Mouse (Mus musculus): ENCODE measurements around the gene Clec9a. TPM values are rescaled to one million over a fixed set of nuclear protein-coding genes. Genes with fewer than 3 reads are reported as not detected.

Gene Clec9a
- not detected in 2 replicates for polyA plus RNA-seq (2012; ENCODE audit: insufficient read depth, insufficient read length, low replicate concordance, missing spikeins)

DNA sequence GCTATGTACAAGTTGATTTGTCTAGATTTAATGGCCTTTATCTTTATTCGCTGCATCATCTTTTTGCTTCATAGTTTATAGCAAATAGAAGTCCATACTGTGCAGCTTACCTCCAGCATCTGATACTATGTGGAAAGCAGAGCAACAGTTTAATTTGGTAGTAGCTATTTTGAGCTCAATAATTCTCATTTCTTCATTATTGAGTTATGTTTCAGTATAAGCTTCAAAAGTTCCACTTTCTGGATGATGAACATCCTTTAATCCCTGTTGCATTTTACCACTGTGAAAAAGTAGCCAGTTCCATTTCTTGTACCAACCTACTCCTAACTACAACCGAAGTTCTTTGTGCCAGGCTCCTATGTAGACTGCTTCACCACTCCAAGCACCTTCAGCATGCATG, at the start of gene Clec9a:
Gene Clec9a (plus strand): TSS at position 301 of the 400 bp plus-strand sequence.
- H3K4me1 ChIP-seq (ENCODE audit: control insufficient read depth, insufficient read depth, low read length), result no peaks in the 10 kb centered on the region
- 92% methylated on average over 2 of the region's 2 CpGs for WGBS
- H3K27ac ChIP-seq (ENCODE audit: insufficient read depth, low read depth, low read length), result no peak within 1 kb of the TSS
- H3K4me3 ChIP-seq (ENCODE audit: insufficient read depth, low read depth, low read length), result no peak within 1 kb of the TSS
- TF ChIP-seq CTCF (IDR thresholded peaks at IDR 0.05; ENCODE audit: insufficient read depth, low read depth, low read length) (no peak), POLR2A (IDR thresholded peaks at IDR 0.05; ENCODE audit: insufficient read depth, low read depth, low read length) (no peak)

DNA sequence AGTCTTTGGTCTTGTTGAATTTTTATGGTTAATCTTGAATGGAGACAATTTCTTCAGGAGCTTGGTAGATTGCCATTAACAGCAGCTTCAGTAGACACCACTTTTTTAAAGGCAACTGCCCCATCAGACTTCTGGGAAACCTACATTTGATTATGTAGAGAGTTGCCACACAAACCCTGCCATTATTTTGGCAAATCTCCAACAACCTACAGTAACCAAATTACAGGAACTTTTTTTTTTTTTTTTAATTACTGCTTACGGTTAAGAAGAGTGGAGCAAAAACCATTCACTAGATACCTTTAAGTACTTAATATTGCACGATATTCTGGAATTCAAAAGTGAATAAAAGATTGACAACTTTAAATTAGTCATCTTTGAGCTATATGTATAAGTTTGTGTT, 49.1 kb upstream of the Clec9a start:
- 66% methylated on average over 2 of the region's 2 CpGs for WGBS
- H3K4me3 ChIP-seq (ENCODE audit: insufficient read depth, low read depth, low read length), result no peak overlapping the region
- no peak for TF ChIP-seq POLR2A (IDR thresholded peaks at IDR 0.05; ENCODE audit: insufficient read depth, low read depth, low read length)
- no peak for TF ChIP-seq CTCF (IDR thresholded peaks at IDR 0.05; ENCODE audit: insufficient read depth, low read depth, low read length)
- H3K4me1 ChIP-seq (ENCODE audit: control insufficient read depth, insufficient read depth, low read length), result no peaks in the 10 kb centered on the region
- no peak overlapping the region for H3K27ac ChIP-seq (ENCODE audit: insufficient read depth, low read depth, low read length)

DNA sequence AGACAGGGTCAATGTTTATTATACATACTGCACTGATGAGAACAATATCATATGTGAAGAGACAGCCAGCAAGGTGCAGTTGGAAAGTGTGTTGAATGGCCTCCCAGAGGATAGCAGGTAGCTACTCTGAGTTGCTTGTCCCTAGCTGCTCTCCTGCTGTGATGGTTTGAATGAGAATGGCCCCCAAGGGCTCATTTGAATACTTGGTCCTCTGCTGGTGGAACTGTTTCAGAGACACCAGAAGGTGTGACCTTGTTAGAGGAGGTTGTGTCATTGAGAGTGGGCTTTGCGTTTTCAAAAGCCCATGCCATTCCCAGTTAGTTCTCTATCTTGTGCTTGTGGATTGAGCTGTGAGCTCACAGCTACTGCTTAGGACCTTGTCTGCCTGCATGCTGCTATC, 44.7 kb upstream of the Clec9a start:
- TF ChIP-seq CTCF (IDR thresholded peaks at IDR 0.05; ENCODE audit: insufficient read depth, low read depth, low read length) (no peak), POLR2A (IDR thresholded peaks at IDR 0.05; ENCODE audit: insufficient read depth, low read depth, low read length) (no peak)
- WGBS, result 20% methylated on average over 1 of the region's 1 CpGs
- H3K4me3 ChIP-seq (ENCODE audit: insufficient read depth, low read depth, low read length), result no peak overlapping the region
- H3K27ac ChIP-seq (ENCODE audit: insufficient read depth, low read depth, low read length), result no peak overlapping the region
- H3K4me1 ChIP-seq (ENCODE audit: control insufficient read depth, insufficient read depth, low read length), result no peaks in the 10 kb centered on the region

DNA sequence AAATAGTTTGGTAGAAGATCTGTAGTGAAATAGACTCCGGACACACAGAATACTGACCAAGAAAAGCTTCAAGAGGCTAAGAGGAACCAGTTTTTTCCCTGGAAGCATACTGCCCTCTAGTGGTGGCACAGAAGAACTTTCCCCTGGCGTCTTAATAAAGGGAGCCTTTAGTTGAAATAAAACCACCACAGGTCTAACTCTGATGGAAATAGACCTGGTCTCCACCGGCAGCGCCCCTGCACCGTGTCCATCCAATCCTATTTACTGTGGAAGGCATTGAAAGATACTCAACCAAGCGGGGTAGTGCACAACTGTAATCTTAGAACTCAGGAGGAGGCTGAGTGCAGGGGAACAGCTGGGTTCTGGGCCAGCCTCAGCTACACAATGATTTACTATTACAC, 42.7 kb upstream of the Clec9a start:
- no peak overlapping the region for H3K27ac ChIP-seq (ENCODE audit: insufficient read depth, low read depth, low read length)
- no peak overlapping the region for H3K4me3 ChIP-seq (ENCODE audit: insufficient read depth, low read depth, low read length)
- no peaks in the 10 kb centered on the region; the same call in 1 of the 2 replicates for H3K4me1 ChIP-seq (ENCODE audit: control insufficient read depth, insufficient read depth, low read length)
- TF ChIP-seq CTCF (IDR thresholded peaks at IDR 0.05; ENCODE audit: insufficient read depth, low read depth, low read length) (no peak), POLR2A (IDR thresholded peaks at IDR 0.05; ENCODE audit: insufficient read depth, low read depth, low read length) (no peak)
- 4% methylated on average over 6 of the region's 6 CpGs for WGBS

DNA sequence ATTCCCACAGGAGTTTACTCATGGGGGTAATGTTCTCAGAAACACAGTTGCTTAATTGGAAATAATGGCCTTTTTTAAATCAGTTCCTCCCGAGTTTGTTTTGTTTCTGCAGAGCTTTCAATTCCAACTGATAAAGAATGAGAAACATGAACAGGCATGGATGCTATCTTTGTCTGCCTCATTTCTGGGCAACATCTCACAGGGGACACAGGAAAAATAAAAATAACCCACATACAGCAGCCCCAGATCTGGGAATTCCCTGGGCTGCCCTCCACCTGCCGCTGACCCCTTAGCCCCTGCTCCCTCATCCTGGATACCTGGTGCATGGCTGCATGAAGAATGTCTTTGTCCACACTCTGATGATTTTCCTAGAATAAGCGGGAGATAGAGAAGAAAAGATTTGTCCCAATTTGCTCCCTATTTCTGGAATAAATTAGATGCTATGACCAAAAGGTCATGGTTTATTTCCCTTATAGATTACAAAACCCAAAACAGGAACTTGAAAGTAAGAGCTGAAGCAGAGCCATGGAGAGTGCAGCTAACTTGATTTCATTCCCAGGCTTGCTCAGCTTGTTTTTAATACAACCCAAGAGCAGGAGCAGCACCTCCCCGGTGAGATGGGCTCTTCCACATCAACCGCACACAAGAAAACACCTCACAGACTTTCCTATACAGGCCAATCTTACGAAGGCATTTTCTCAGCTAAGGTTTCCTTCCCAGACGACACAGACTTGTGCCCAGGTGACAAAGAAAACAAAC, 39.1 kb upstream of the Clec9a start:
- 75% methylated on average over 7 of the region's 7 CpGs for WGBS
- no peak for TF ChIP-seq POLR2A (IDR thresholded peaks at IDR 0.05; ENCODE audit: insufficient read depth, low read depth, low read length)
- no peak for TF ChIP-seq CTCF (IDR thresholded peaks at IDR 0.05; ENCODE audit: insufficient read depth, low read depth, low read length)
- peaks cover 2% of the 10 kb centered on the region; the same call in 1 of the 2 replicates for H3K4me1 ChIP-seq (ENCODE audit: control insufficient read depth, insufficient read depth, low read length)
- no peak overlapping the region for H3K27ac ChIP-seq (ENCODE audit: insufficient read depth, low read depth, low read length)
- H3K4me3 ChIP-seq (ENCODE audit: insufficient read depth, low read depth, low read length), result no peak overlapping the region

DNA sequence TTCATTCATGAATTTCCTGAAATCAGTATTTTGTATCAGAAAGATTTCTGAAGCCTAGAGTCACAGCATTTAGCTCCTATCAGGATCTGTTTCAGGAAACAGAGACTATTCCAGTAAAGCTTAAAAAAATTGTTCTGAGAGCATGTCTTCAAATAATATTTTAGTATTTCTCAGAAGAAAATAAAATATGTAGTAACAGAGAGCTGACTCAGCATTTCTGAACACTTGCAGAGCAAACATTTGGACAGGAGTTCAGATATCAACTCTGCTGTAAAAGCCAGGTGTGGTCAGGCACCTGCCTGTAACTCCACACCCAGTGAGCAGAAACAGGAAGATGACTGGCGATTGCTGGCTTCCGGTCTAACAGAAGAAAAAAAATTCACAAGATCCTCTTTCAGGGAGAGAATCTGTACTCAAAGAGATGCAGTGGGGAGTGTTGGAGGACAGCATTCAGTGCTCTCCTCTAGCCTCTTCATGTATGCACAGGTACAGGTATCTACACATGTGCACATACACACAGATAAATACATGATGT, 33.7 kb upstream of the Clec9a start:
- 87% methylated on average over 2 of the region's 2 CpGs for WGBS
- H3K4me1 ChIP-seq (ENCODE audit: control insufficient read depth, insufficient read depth, low read length), result peaks cover 2% of the 10 kb centered on the region; the same call in 1 of the 2 replicates
- H3K27ac ChIP-seq (ENCODE audit: insufficient read depth, low read depth, low read length), result no peak overlapping the region
- H3K4me3 ChIP-seq (ENCODE audit: insufficient read depth, low read depth, low read length), result no peak overlapping the region
- TF ChIP-seq CTCF (IDR thresholded peaks at IDR 0.05; ENCODE audit: insufficient read depth, low read depth, low read length) (no peak), POLR2A (IDR thresholded peaks at IDR 0.05; ENCODE audit: insufficient read depth, low read depth, low read length) (no peak)

DNA sequence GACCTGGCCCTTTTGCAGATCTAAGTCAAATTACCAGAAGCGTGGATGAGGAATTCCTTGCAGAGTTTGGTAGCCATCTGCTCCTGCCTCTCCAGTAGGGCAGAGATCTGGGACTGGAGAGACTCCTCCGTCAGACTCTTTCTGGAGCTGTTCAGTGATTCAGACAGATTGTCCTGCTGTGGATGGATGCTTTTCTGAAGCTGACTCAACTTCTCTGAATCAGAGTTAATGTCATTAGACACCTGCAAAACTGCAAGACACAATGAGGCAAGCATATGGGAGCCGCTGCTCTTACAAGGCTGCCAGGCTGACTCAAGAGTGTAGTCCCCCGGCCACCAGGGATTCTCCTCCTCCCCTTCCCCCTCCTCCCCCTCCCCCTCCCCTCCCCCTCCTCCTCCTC, 28.2 kb upstream of the Clec9a start:
- WGBS, result 56% methylated on average over 4 of the region's 4 CpGs
- TF ChIP-seq POLR2A (IDR thresholded peaks at IDR 0.05; ENCODE audit: insufficient read depth, low read depth, low read length) (no peak), CTCF (IDR thresholded peaks at IDR 0.05; ENCODE audit: insufficient read depth, low read depth, low read length) (no peak)

DNA sequence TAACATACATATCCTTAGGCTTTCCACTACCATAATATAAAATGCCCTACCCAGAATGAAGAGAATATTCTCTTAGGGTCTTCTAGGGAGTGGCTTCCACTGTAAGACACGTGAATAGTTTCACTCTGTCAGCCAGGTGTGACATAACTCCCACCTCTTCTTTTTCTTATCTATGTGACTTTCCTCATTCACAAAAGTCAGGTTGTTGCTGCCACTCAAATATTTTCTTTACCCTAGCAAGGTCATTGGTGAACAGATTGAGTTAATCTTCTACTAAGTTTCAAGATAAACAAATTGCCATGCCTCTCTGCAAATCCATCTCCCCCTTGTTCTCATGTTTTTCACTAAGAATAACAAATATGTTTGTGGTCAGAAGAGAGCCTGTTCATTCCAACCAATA, 26.9 kb upstream of the Clec9a start:
- WGBS, result 88% methylated on average over 1 of the region's 1 CpGs
- H3K27ac ChIP-seq (ENCODE audit: insufficient read depth, low read depth, low read length), result no peak overlapping the region
- no peak overlapping the region for H3K4me3 ChIP-seq (ENCODE audit: insufficient read depth, low read depth, low read length)
- TF ChIP-seq CTCF (IDR thresholded peaks at IDR 0.05; ENCODE audit: insufficient read depth, low read depth, low read length) (no peak), POLR2A (IDR thresholded peaks at IDR 0.05; ENCODE audit: insufficient read depth, low read depth, low read length) (no peak)
- H3K4me1 ChIP-seq (ENCODE audit: control insufficient read depth, insufficient read depth, low read length), result no peaks in the 10 kb centered on the region

More for the DNA sequence above, 28.2 kb upstream of the Clec9a start:
- Histone ChIP-seq H3K27ac (ENCODE audit: insufficient read depth, low read depth, low read length) (no peak overlapping the region), H3K4me3 (ENCODE audit: insufficient read depth, low read depth, low read length) (no peak overlapping the region), H3K4me1 (ENCODE audit: control insufficient read depth, insufficient read depth, low read length) (no peaks in the 10 kb centered on the region)

DNA sequence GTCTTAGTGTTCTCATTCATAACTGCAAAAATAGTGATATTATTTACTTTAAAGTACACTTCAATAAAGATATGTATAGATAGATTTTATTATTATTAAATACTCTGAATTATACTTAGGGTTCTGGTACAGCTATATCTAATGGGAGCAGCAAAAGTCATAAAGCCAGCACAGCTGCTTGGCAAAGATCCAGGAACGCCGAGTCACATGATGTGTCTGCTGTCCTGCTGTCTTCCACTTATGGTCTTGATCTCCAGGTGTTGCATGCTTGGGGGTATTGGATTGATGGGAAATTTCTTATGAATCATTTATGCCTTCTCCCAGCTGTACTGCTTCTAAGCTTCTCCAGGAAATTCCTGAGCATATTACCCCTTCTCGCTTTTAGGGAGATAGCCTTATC, 25.2 kb upstream of the Clec9a start:
- Histone ChIP-seq H3K27ac (ENCODE audit: insufficient read depth, low read depth, low read length) (no peak overlapping the region), H3K4me3 (ENCODE audit: insufficient read depth, low read depth, low read length) (no peak overlapping the region), H3K4me1 (ENCODE audit: control insufficient read depth, insufficient read depth, low read length) (no peaks in the 10 kb centered on the region)
- 75% methylated on average over 3 of the region's 3 CpGs for WGBS
- TF ChIP-seq CTCF (IDR thresholded peaks at IDR 0.05; ENCODE audit: insufficient read depth, low read depth, low read length) (no peak), POLR2A (IDR thresholded peaks at IDR 0.05; ENCODE audit: insufficient read depth, low read depth, low read length) (no peak)
